Mouse (Mus musculus) kidney, adult 18-20 months (tissue): ENCODE data around the gene Ppp1r3d.
A peak's percentile ranks its signal among the peaks of the same experiment; 100 is the strongest.

Source experiments
- DNase-seq: peaks from one replicate; pipeline ENCODE4 v3.0.0; 2021

Gene Ppp1r3d

GRCm38 (mm10) chr2:178414261-178415149 is at the start of gene Ppp1r3d, which contains the start of gene Fam217b:
TSS of gene Ppp1r3d (minus strand) at chr2:178414472.
TSS of gene Fam217b (plus strand) at chr2:178414524.
- DNase-seq: peak; percentile 61

- DNase-seq: no peak
Observed at GRCm38 (mm10) chr2:178460353-178460752, 46.1 kb upstream of the Ppp1r3d start.

- no peak for DNase-seq
Observed at GRCm38 (mm10) chr2:178457414-178457813, 43.1 kb upstream of the Ppp1r3d start.

GRCm38 (mm10) chr2:178454664-178455516 is 40.6 kb upstream of the Ppp1r3d start:
- peak; percentile 3 for DNase-seq

GRCm38 (mm10) chr2:178450961-178451360 is 36.7 kb upstream of the Ppp1r3d start:
- DNase-seq: no peak

GRCm38 (mm10) chr2:178450236-178450635 is 36.0 kb upstream of the Ppp1r3d start:
- no peak for DNase-seq

GRCm38 (mm10) chr2:178449386-178449785 is 35.1 kb upstream of the Ppp1r3d start:
- DNase-seq: no peak

GRCm38 (mm10) chr2:178437311-178437710 is 23.0 kb upstream of the Ppp1r3d start:
- DNase-seq: no peak

- DNase-seq: no peak
Observed at GRCm38 (mm10) chr2:178433903-178434302, 19.6 kb upstream of the Ppp1r3d start.

- no peak for DNase-seq
Observed at GRCm38 (mm10) chr2:178433495-178433894, 19.2 kb upstream of the Ppp1r3d start.

GRCm38 (mm10) chr2:178430231-178430630 is 16.0 kb upstream of the Ppp1r3d start, which contains the start of gene Cdh26:
TSS of gene Cdh26 (plus strand) at chr2:178430531.
- no peak for DNase-seq

GRCm38 (mm10) chr2:178429426-178429825 is 15.2 kb upstream of the Ppp1r3d start:
- DNase-seq: no peak

GRCm38 (mm10) chr2:178428676-178429075 is 14.4 kb upstream of the Ppp1r3d start:
- DNase-seq: no peak

- DNase-seq: no peak
Observed at GRCm38 (mm10) chr2:178428183-178428582, 13.9 kb upstream of the Ppp1r3d start.

- no peak for DNase-seq
Observed at GRCm38 (mm10) chr2:178427181-178427580, 12.9 kb upstream of the Ppp1r3d start.

GRCm38 (mm10) chr2:178426229-178426628 is 12.0 kb upstream of the Ppp1r3d start:
- DNase-seq: no peak

- DNase-seq: no peak
Observed at GRCm38 (mm10) chr2:178423223-178423622, 9.0 kb upstream of the Ppp1r3d start.

GRCm38 (mm10) chr2:178422186-178422585 is 7.9 kb upstream of the Ppp1r3d start:
- no peak for DNase-seq

- DNase-seq: no peak
Observed at GRCm38 (mm10) chr2:178421603-178422002, 7.3 kb upstream of the Ppp1r3d start.

- no peak for DNase-seq
Observed at GRCm38 (mm10) chr2:178420576-178420975, 6.3 kb upstream of the Ppp1r3d start.

- DNase-seq: no peak
Observed at GRCm38 (mm10) chr2:178416970-178417369, 2.7 kb upstream of the Ppp1r3d start.

- no peak for DNase-seq
Observed at GRCm38 (mm10) chr2:178416427-178416826, 2.2 kb upstream of the Ppp1r3d start.

GRCm38 (mm10) chr2:178415150-178415448 is 827 bp upstream of the Ppp1r3d start:
- no peak for DNase-seq
